Mouse (Mus musculus): Measurements from ENCODE around the gene Dvl2. TPM values are rescaled to one million over a fixed set of nuclear protein-coding genes. Genes with fewer than 3 reads are reported as not detected.
"Not testable (repeated sequence)": the region's sequence is repeated elsewhere in the genome, so short reads cannot be mapped to it uniquely, and the experiment has no call there.

Gene Dvl2
- polyA plus RNA-seq, 1 experiment from 2014 or later: 45.9 TPM

DNA sequence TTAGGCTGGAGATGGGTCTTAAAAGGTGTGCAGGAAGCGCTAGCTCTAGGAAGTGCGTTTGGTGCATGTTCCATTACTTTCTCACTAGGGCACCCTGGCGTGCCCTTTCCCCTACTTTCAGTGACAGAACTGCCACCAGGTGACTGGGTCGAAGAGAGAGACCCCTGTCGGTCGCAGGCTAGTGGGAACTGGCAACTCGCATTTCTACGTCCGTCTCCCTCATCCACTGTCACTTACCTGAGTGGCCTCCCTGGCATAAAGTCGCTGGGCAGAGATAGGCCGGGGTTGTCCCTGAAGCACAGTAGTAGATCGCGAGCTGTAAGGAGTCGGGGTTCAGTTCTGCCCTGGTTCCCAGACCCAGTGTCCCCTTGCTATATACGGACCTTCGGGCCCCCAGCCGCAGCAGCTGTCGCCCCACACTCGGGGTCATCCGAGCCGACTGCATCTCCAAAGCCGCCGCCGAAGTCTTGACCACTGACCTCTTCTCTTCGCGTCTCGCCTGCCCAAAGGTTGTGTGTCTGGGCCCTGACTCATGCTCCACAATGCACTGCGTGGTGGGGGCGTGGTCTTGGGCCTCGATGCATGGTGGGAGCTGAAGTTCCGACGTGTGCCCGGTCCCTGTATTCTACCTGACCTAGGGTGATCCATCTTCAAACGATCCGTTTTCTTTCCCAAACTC lies 14.6 kb downstream of the Dvl2 start, which contains the start of gene Acadvl:
Acadvl (minus strand) TSS at position 532 of the 679 bp plus-strand sequence.
- no peaks in the 10 kb centered on the region for H3K27me3 ChIP-seq
- H3K36me3 ChIP-seq: peaks cover 36% of the 10 kb centered on the region
- no peaks in the 10 kb centered on the region for H3K9me3 ChIP-seq (replicated peaks)
- H3K4me3 ChIP-seq: peak within 1 kb of the TSS; percentile 50
- WGBS: under 1% methylated on average over 35 of the region's 35 CpGs
- peak within 1 kb of the TSS; percentile 70 for H3K9ac ChIP-seq
- H3K4me2 ChIP-seq (replicated peaks): peak within 1 kb of the TSS; percentile 86
- H3K27ac ChIP-seq: peak within 1 kb of the TSS; percentile 58
- ATAC-seq (ENCODE audit: low FRiP score): peak; percentile 67
- H3K4me1 ChIP-seq: peaks cover 44% of the 10 kb centered on the region

GRCm38 (mm10) chr11:70015677-70016076 lies 15.3 kb downstream of the Dvl2 start:
- Histone ChIP-seq H3K27ac (no peak overlapping the region), H3K4me3 (no peak overlapping the region), H3K4me2 (replicated peaks) (peak overlapping the region; percentile 86), H3K4me1 (peaks cover 50% of the 10 kb centered on the region), H3K9me3 (replicated peaks) (no peaks in the 10 kb centered on the region), H3K27me3 (no peaks in the 10 kb centered on the region), H3K36me3 (peaks cover 29% of the 10 kb centered on the region), H3K9ac (no peak overlapping the region)
- no peak for ATAC-seq (ENCODE audit: low FRiP score)
- WGBS: 66% methylated on average over 6 of the region's 6 CpGs

DNA sequence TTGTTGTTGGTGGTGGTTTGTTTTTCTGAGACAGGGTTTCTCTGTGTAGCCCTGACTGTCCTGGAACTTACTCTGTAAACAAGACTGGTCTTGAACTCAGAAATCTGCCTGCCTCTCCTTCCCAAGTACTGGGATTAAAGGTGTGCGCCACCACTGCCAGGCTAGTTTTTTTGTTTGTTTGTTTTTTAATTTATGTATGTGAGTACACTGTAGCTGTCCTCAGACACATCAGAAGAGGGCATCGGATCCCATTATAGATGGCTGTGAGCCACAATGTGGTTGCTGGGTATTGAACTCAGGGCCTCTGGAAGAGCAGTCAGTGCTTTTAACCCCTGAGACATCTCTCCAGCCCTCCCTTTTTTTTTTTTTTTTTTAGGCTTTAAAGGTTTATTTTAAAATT lies 15.8 kb downstream of the Dvl2 start:
- WGBS: 91% methylated on average over 2 of the region's 2 CpGs
- Histone ChIP-seq H3K36me3 (peaks cover 24% of the 10 kb centered on the region), H3K4me1 (peaks cover 50% of the 10 kb centered on the region)
- not testable (repeated sequence) for H3K4me3 ChIP-seq; H3K27me3 ChIP-seq; H3K27ac ChIP-seq; H3K9ac ChIP-seq; H3K4me2 ChIP-seq (replicated peaks); H3K9me3 ChIP-seq (replicated peaks); ATAC-seq (ENCODE audit: low FRiP score)

DNA sequence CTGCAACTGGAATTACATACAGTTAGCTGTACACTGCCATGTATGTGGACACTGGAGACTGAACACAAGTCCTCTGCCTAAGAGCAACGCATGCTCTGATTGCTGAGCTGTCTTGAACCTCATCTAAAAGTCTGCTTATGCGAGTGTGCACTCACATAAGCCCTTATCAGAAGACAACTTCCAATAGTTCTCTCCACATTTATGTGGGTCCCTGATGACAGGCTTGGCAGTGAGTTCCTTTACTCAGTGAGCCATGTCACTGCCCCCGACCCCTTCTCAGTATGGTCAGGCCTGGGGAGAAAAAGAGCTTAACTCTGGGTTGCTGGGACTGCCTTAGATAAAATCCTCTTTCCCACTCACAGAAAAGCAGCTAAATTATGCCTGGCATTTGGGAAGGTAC lies 16.3 kb downstream of the Dvl2 start, which contains the start of gene Dlg4:
Dlg4 (plus strand) TSS at position 274 of the 400 bp plus-strand sequence.
- Histone ChIP-seq H3K9me3 (replicated peaks) (no peaks in the 10 kb centered on the region), H3K4me2 (replicated peaks) (peak within 1 kb of the TSS; percentile 91), H3K4me1 (peaks cover 50% of the 10 kb centered on the region), H3K27me3 (no peaks in the 10 kb centered on the region), H3K36me3 (peaks cover 19% of the 10 kb centered on the region), H3K9ac (peak within 1 kb of the TSS; percentile 96), H3K27ac (peak within 1 kb of the TSS; percentile 94), H3K4me3 (peak within 1 kb of the TSS; percentile 71; the same call in 1 of the 2 replicates)
- ATAC-seq (ENCODE audit: low FRiP score): no peak
- WGBS: 78% methylated on average over 3 of the region's 3 CpGs

DNA sequence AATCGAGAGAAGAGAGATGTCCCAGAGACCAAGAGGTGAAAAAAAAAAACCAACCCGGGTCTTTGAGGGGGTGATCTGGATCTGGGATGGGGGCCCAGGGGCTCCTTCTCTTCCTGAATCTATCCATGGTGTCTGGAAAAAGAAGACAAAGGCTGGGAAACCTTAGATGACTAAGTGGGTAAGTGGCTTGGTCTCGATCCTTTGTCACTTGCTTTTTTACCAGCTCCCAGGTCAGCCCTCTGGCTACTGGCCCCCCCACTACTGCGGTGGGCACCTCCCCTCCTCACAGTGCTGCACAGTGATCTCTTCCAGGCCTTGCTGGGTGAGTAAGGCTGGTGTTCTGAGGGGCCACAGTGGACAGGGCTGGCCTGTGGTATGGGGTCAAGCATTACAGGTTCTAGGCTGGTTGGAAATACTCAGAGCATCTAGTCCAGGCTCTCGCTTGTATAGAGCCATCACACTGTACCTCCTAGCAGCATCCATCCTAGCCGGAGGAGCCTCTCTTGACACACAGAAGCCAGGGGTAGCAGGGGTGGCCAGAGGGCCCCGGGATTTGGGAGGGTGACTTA lies 16.9 kb downstream of the Dvl2 start:
- H3K9me3 ChIP-seq (replicated peaks): no peaks in the 10 kb centered on the region
- peaks cover 54% of the 10 kb centered on the region for H3K4me1 ChIP-seq
- H3K4me3 ChIP-seq: peak overlapping the region; percentile 71; the same call in 1 of the 2 replicates
- H3K27ac ChIP-seq: peak overlapping the region; percentile 94
- no peaks in the 10 kb centered on the region for H3K27me3 ChIP-seq
- H3K4me2 ChIP-seq (replicated peaks): peak overlapping the region; percentile 91
- ATAC-seq (ENCODE audit: low FRiP score): no peak
- H3K36me3 ChIP-seq: peaks cover 13% of the 10 kb centered on the region
- WGBS: 44% methylated on average over 7 of the region's 7 CpGs
- peak overlapping the region; percentile 96 for H3K9ac ChIP-seq

GRCm38 (mm10) chr11:70018131-70018990 lies 18.0 kb downstream of the Dvl2 start:
- Histone ChIP-seq H3K4me2 (replicated peaks) (peak overlapping the region; percentile 91), H3K36me3 (peaks cover 2% of the 10 kb centered on the region; the same call in 1 of the 2 replicates), H3K27me3 (no peaks in the 10 kb centered on the region), H3K9me3 (replicated peaks) (no peaks in the 10 kb centered on the region), H3K27ac (peak overlapping the region; percentile 94), H3K4me3 (peak overlapping the region; percentile 71), H3K4me1 (peaks cover 64% of the 10 kb centered on the region), H3K9ac (peak overlapping the region; percentile 96)
- 1% methylated on average over 21 of the region's 25 CpGs for WGBS
- ATAC-seq (ENCODE audit: low FRiP score): no peak

- ATAC-seq (ENCODE audit: low FRiP score): no peak
- peaks cover 67% of the 10 kb centered on the region for H3K4me1 ChIP-seq
- 25% methylated on average over 1 of the region's 2 CpGs for WGBS
These were observed 19.2 kb downstream of the Dvl2 start for GRCm38 (mm10) chr11:70019495-70020021.

GRCm38 (mm10) chr11:70020022-70020631 lies 19.7 kb downstream of the Dvl2 start:
- Histone ChIP-seq H3K4me2 (replicated peaks) (peak overlapping the region; percentile 91), H3K9ac (peak overlapping the region; percentile 96), H3K9me3 (replicated peaks) (no peaks in the 10 kb centered on the region), H3K4me3 (peak overlapping the region; percentile 71), H3K36me3 (no peaks in the 10 kb centered on the region), H3K4me1 (peaks cover 68% of the 10 kb centered on the region), H3K27me3 (no peaks in the 10 kb centered on the region), H3K27ac (peak overlapping the region; percentile 94)
- ATAC-seq (ENCODE audit: low FRiP score): no peak
- WGBS: 24% methylated on average over 7 of the region's 8 CpGs

More at GRCm38 (mm10) chr11:70019495-70020021, 19.2 kb downstream of the Dvl2 start:
- H3K27me3 ChIP-seq: no peaks in the 10 kb centered on the region
- peak overlapping the region; percentile 71 for H3K4me3 ChIP-seq
- H3K9me3 ChIP-seq (replicated peaks): no peaks in the 10 kb centered on the region
- H3K27ac ChIP-seq: peak overlapping the region; percentile 94
- no peaks in the 10 kb centered on the region for H3K36me3 ChIP-seq
- H3K4me2 ChIP-seq (replicated peaks): peak overlapping the region; percentile 91
- peak overlapping the region; percentile 96 for H3K9ac ChIP-seq

DNA sequence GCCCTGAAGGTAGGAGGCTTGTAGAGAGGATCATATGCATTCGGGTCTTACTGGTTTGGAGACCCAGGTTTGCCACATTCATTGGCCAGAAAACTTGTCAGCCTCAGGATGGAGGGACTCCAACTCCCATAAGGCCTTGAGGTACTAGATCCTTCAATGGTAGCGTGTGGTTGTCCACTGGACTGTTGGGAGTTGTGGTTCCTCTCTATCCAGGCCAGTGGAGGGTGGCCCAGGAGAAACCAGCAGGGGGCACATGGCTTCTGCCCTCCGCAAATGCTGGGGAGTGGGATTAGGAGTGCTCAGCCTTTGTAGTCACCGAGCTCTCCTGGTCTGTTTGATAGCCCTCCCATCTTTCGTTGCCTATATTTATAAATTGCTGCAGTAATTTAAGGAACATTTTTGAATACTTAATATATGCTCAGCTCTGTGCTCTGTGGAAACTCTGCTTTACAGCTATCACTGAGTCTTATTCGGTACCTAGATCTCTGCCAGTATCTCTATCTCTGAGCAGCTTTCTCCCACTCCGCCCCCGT lies 20.4 kb downstream of the Dvl2 start:
- Histone ChIP-seq H3K4me2 (replicated peaks) (peak overlapping the region; percentile 91), H3K4me1 (peaks cover 73% of the 10 kb centered on the region), H3K4me3 (peak overlapping the region; percentile 71), H3K27me3 (no peaks in the 10 kb centered on the region), H3K9ac (peak overlapping the region; percentile 96), H3K9me3 (replicated peaks) (no peaks in the 10 kb centered on the region), H3K36me3 (no peaks in the 10 kb centered on the region), H3K27ac (peak overlapping the region; percentile 94)
- WGBS: 0% methylated on average over 8 of the region's 8 CpGs
- ATAC-seq (ENCODE audit: low FRiP score): peak; percentile 82

DNA sequence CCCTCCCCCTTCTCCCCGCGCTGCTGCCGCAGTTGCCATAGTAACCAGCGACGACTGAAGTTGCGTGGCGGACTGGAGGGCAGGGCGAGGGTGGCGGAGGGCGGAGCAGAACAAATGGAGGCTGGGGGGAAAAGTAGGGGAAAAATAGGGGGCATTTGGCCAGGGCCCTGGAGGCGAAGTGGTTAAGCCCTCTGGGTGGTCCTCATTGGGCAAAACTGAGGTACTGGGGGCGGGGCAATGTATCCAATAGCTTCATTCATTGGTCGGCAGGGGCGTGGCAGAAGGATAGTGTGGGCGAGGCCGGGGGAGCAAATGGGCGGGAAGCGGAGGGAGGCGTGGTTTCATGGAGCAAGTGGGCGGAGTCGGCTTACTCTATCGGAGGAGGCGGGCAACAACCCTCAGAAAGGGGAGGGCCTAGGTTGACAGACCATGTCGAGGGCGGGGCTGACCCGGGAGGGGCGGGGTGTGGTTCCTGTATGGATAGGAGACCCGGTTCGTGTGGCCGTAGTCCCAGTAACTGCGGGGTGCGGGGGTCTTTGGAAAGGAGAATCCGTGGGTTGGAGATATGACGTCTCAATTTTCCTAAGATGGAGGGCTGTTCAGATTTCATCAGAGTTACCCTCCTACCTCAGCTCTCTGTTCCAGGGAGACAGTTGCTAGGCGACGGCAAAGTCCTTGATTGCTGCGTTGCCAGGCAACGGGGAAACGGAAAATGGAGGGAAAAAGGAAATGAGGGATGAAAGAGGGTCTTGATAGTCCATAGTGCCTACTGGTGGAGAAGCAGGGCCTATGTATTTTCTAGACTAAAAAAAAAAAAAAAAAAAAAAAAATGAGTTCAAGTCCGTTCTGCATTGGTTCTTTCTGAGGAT lies 21.1 kb downstream of the Dvl2 start:
- Histone ChIP-seq H3K4me3 (peak overlapping the region; percentile 71), H3K4me2 (replicated peaks) (peak overlapping the region; percentile 91), H3K9me3 (replicated peaks) (no peaks in the 10 kb centered on the region), H3K27me3 (no peaks in the 10 kb centered on the region), H3K27ac (peak overlapping the region; percentile 94), H3K4me1 (peaks cover 80% of the 10 kb centered on the region), H3K36me3 (no peaks in the 10 kb centered on the region), H3K9ac (peak overlapping the region; percentile 96; the same call in 1 of the 2 replicates)
- peak; percentile 76 for ATAC-seq (ENCODE audit: low FRiP score)
- WGBS: 2% methylated on average over 40 of the region's 40 CpGs

Measured in hindbrain, embryonic 12.5 days (tissue).